ENCODE assay signal across 9 mouse cellular contexts in the genomic region with DNA sequence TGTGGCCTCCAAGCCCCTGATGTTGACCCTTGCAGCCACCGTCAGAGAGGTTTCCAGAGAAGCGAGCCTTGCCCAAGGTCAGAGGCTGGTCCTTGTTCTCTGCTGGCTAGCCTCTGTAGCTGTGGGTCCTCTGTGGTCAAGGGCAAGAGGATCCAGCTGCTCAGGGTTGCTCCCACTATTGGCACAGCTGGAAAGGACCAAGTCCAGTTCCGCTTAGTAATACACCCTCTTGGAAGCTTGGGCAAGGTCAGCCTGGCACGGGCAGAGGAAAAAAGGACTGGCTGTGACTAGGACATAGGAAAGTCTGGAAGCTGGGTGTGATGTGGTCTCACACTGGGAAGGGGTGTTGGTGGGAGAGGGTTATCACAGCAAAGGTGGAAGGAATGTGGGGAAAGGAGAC.
A peak's percentile ranks its signal among the peaks of the same experiment; 100 is the strongest.
DNase-seq lines count a peak whose midpoint lies in the region; ATAC-seq and TF ChIP-seq lines count a peak whose summit lies in the region.
"Had no signal": no experiment of that assay in that cellular context is flagged by ENCODE, and none has a peak within 500 bp of the region (broad histone marks: within the 10 kb centered on the region; RNA-seq: fewer than 3 reads in every experiment).

No protein-coding gene starts in this region.

- H3K4me2 ChIP-seq in midbrain, postnatal 0 days (ENCODE audit: low read depth, low read length, poor library complexity, severe bottlenecking), result no peak overlapping the region

- no peaks in the 10 kb centered on the region for H3K9me3 ChIP-seq in hindbrain, embryonic 10.5 days
- no peaks in the 10 kb centered on the region for H3K9me3 ChIP-seq in midbrain, postnatal 0 days (ENCODE audit: low read length)
- H3K9me3 ChIP-seq: embryonic facial prominence, embryonic 12.5 days had no signal

- no peak for ATAC-seq in midbrain, postnatal 0 days (ENCODE audit: low FRiP score)

- no peak overlapping the region for H3K9ac ChIP-seq in midbrain, postnatal 0 days (replicated peaks; ENCODE audit: low read length, poor library complexity, severe bottlenecking)

- 87% methylated on average over 4 of the region's 4 CpGs for WGBS in hindbrain, embryonic 10.5 days
- WGBS in midbrain, postnatal 0 days, result 87% methylated on average over 4 of the region's 4 CpGs
- 98% methylated on average over 4 of the region's 4 CpGs for WGBS in thymus, adult 2 months

- peaks cover 62% of the 10 kb centered on the region for H3K4me1 ChIP-seq in hindbrain, embryonic 10.5 days (replicated peaks)
- H3K4me1 ChIP-seq in midbrain, postnatal 0 days (ENCODE audit: insufficient read depth, low read length), result peaks cover 5% of the 10 kb centered on the region
- peaks cover 9% of the 10 kb centered on the region for H3K4me1 ChIP-seq in thymus, adult 2 months (replicated peaks; ENCODE audit: control insufficient read depth, insufficient read depth, low read length)

- no peak for TF ChIP-seq CTCF in midbrain, postnatal 0 days (IDR thresholded peaks at IDR 0.05)
- TF ChIP-seq CTCF in thymus, adult 2 months (IDR thresholded peaks at IDR 0.05; ENCODE audit: borderline replicate concordance, control insufficient read depth, extremely low read depth, insufficient read depth, low read length, poor library complexity), result no peak

- H3K36me3 ChIP-seq in hindbrain, embryonic 10.5 days, result no peaks in the 10 kb centered on the region
- no peaks in the 10 kb centered on the region for H3K36me3 ChIP-seq in midbrain, postnatal 0 days (ENCODE audit: insufficient read depth, low read length)
- H3K36me3 ChIP-seq in thymus, adult 2 months (ENCODE audit: control insufficient read depth, insufficient read depth, low read length), result no peaks in the 10 kb centered on the region
- H3K36me3 ChIP-seq: embryonic facial prominence, embryonic 12.5 days had no signal

- H3K27ac ChIP-seq in hindbrain, embryonic 10.5 days, result peak overlapping the region; percentile 76
- 0 out of 2 replicates have a peak overlapping the region, but pooled peaks have one; percentile 26 for H3K27ac ChIP-seq in midbrain, postnatal 0 days (ENCODE audit: low read depth, low read length)
- H3K27ac ChIP-seq in thymus, adult 2 months (ENCODE audit: control insufficient read depth, insufficient read depth, low read length), result no peak overlapping the region

- H3K27me3 ChIP-seq in hindbrain, embryonic 10.5 days (ENCODE audit: insufficient read depth, poor library complexity, severe bottlenecking), result peaks cover 39% of the 10 kb centered on the region
- no peaks in the 10 kb centered on the region for H3K27me3 ChIP-seq in midbrain, postnatal 0 days (ENCODE audit: insufficient read depth, low read length)
- H3K27me3 ChIP-seq in thymus, adult 2 months (ENCODE audit: control insufficient read depth, insufficient read depth, low read length), result no peaks in the 10 kb centered on the region

- DNase-seq in kidney, adult 9 months, result peak; percentile 52
- DNase-seq in kidney, adult 11 months, result no peak
- peak; percentile 62 for DNase-seq in adrenal gland, postnatal 25 days
- DNase-seq in hindbrain, embryonic 10.5 days (ENCODE audit: low spot score), result no peak
- no peak for DNase-seq in midbrain, postnatal 0 days (ENCODE audit: low spot score)
- no peak for DNase-seq in layer of hippocampus, adult 9-10 months (ENCODE audit: low spot score)
- no peak for DNase-seq in embryo, embryonic 10.5 days (ENCODE audit: low spot score)
- no peak for DNase-seq in thymus, adult 2 months

- no peak for TF ChIP-seq POLR2A in thymus, adult 2 months (IDR thresholded peaks at IDR 0.05; ENCODE audit: control insufficient read depth, extremely low read depth, insufficient read depth, low read length, poor library complexity)

- no peak overlapping the region for H3K4me3 ChIP-seq in hindbrain, embryonic 10.5 days
- H3K4me3 ChIP-seq in midbrain, postnatal 0 days (ENCODE audit: low read depth, low read length), result no peak overlapping the region
- no peak overlapping the region for H3K4me3 ChIP-seq in thymus, adult 2 months (ENCODE audit: control insufficient read depth, insufficient read depth, low read length)
- H3K4me3 ChIP-seq: embryonic facial prominence, embryonic 12.5 days had no signal

Comparison
In these comparisons a context has a peak if more than half of its experiments do, and no peak if none do; other contexts are left out.
1. DNase-seq: peak in kidney, adult 9 months (single experiment) and adrenal gland, postnatal 25 days (single experiment); none in kidney, adult 11 months (single experiment), hindbrain, embryonic 10.5 days (single experiment), midbrain, postnatal 0 days (single experiment), layer of hippocampus, adult 9-10 months (single experiment), embryo, embryonic 10.5 days (single experiment) and thymus, adult 2 months (single experiment).